Mouse (Mus musculus): ENCODE measurements around the gene Tbc1d4.

DNA sequence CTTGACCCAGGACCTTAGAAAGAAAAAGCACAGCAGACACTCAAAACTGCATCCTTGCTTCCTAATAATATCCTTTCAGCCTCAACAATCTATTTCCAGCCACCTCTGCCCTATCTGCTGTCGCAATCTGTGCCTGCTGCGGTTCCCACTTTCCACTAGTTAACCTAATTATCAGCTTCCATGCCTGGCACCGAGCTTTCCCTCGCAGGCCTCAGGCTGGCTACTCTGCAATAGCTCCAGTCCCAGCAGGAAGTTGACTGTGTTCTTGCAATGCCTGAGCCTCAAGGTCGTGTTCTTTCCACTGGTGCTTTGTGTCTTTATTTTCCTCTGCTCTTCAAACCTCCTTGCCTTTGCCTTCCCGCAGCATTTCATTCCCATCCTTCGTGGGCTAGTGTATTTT, 22.9 kb downstream of the Tbc1d4 start:
- no peak for TF ChIP-seq POLR2A (IDR thresholded peaks at IDR 0.05; ENCODE audit: insufficient read depth, low read length)
- no peak for TF ChIP-seq CTCF (IDR thresholded peaks at IDR 0.05; ENCODE audit: low read depth, low read length)
- TF ChIP-seq EP300 (IDR thresholded peaks at IDR 0.05; ENCODE audit: insufficient read depth, low read depth, low read length): no peak

Data from ES-Bruce4 (cell line).